Mouse (Mus musculus) liver (tissue): ENCODE measurements around the gene Vmn2r5.
"Not testable (repeated sequence)": the region's sequence is repeated elsewhere in the genome, so short reads cannot be mapped to it uniquely, and the experiment has no call there.

Source experiments
- DNase-seq: peaks from one replicate; pipeline ENCODE4 v3.0.0-alpha.2; 2020; ENCODE audit warnings: mixed read lengths

The Vmn2r5 gene

DNA sequence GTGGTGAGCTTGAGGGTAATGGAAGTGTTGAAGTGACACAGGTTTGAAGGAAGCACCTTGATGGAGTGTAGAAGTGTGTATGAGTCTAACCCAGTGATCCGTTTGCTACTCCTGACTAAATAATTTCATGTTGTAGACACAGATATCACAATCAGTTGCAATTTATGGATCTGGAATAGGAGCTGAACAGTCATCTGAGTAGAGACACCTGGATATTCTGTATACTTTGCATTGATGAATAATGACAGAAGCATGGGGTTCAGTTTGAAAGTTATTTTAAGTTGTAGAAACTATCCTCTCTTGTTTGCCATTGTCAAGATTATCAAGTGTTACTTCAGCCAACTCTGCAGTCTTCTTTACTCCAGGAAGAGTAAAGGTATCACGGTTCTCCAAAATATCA, at the start of gene Vmn2r5:
Gene Vmn2r5 (minus strand): TSS at position 101 of the 400 bp plus-strand sequence.
- DNase-seq, result not testable (repeated sequence)

DNA sequence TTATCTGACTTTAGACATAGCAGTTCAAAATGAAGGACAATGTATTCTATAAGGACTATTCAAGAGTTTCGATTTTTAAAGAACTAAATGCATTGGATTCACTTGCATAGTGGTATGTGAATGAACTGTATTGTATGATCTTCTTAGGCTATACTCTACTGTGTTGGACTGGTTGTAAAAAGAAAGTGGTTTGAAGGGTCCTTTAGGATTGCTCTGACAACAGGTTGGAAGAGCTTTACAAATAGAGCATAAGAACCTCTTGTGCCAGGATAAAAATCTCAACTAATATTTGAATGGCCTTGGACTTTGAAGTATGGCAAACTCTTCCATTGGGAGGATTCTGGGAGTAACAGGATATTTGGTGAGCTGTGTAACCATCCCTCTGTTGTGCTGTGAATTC, 13.9 kb upstream of the Vmn2r5 start:
- DNase-seq, result not testable (repeated sequence)
